Mouse (Mus musculus): ENCODE data around the gene Cfap97d1. TPM values are rescaled to one million over a fixed set of nuclear protein-coding genes. Genes with fewer than 3 reads are reported as not detected.

Cfap97d1 gene
- polyA plus RNA-seq, 1 experiment from 2014 or later = not detected

- 84% methylated on average over 3 of the region's 3 CpGs for WGBS (ENCODE audit: insufficient replicate concordance)
- Histone ChIP-seq H3K4me1 (replicated peaks) (peaks cover 40% of the 10 kb centered on the region), H3K9ac (no peak overlapping the region), H3K27me3 (peaks cover 29% of the 10 kb centered on the region), H3K4me2 (no peak overlapping the region), H3K4me3 (replicated peaks) (no peak overlapping the region), H3K36me3 (no peaks in the 10 kb centered on the region), H3K9me3 (replicated peaks) (no peaks in the 10 kb centered on the region), H3K27ac (no peak overlapping the region)
- ATAC-seq (ENCODE audit: low read depth) (no peak), DNase-seq (no peak)
Observed at GRCm38 (mm10) chr11:101990244-101990643, 6.2 kb downstream of the Cfap97d1 start.

- H3K27ac ChIP-seq = no peak overlapping the region
- H3K4me3 ChIP-seq (replicated peaks) = no peak overlapping the region
- DNase-seq = no peak
- no peak overlapping the region for H3K9ac ChIP-seq
- H3K27me3 ChIP-seq = peaks cover 15% of the 10 kb centered on the region
- H3K4me1 ChIP-seq (replicated peaks) = peaks cover 31% of the 10 kb centered on the region
- WGBS (ENCODE audit: insufficient replicate concordance) = 41% methylated on average over 3 of the region's 3 CpGs
- no peak overlapping the region for H3K4me2 ChIP-seq
- H3K9me3 ChIP-seq (replicated peaks) = no peaks in the 10 kb centered on the region
- no peaks in the 10 kb centered on the region for H3K36me3 ChIP-seq
- no peak for ATAC-seq (ENCODE audit: low read depth)
Observed at GRCm38 (mm10) chr11:101991813-101992212, 7.7 kb downstream of the Cfap97d1 start.

GRCm38 (mm10) chr11:101992411-101992810 lies 8.3 kb downstream of the Cfap97d1 start:
- peaks cover 31% of the 10 kb centered on the region for H3K4me1 ChIP-seq (replicated peaks)
- no peaks in the 10 kb centered on the region for H3K36me3 ChIP-seq
- ATAC-seq (ENCODE audit: low read depth) = no peak
- no peak for DNase-seq
- no peaks in the 10 kb centered on the region for H3K9me3 ChIP-seq (replicated peaks)
- H3K4me3 ChIP-seq (replicated peaks) = no peak overlapping the region
- peaks cover 9% of the 10 kb centered on the region for H3K27me3 ChIP-seq
- H3K9ac ChIP-seq = no peak overlapping the region
- WGBS (ENCODE audit: insufficient replicate concordance) = 76% methylated on average over 7 of the region's 7 CpGs
- no peak overlapping the region for H3K4me2 ChIP-seq
- no peak overlapping the region for H3K27ac ChIP-seq

- H3K27ac ChIP-seq = peak overlapping the region; percentile 75
- H3K36me3 ChIP-seq = no peaks in the 10 kb centered on the region
- no peak overlapping the region; the same call in 1 of the 2 replicates for H3K4me3 ChIP-seq (replicated peaks)
- H3K27me3 ChIP-seq = no peaks in the 10 kb centered on the region
- 25% methylated on average over 8 of the region's 8 CpGs for WGBS (ENCODE audit: insufficient replicate concordance)
- H3K9me3 ChIP-seq (replicated peaks) = no peaks in the 10 kb centered on the region
- H3K9ac ChIP-seq = peak overlapping the region; percentile 34; the same call in 1 of the 2 replicates
- ATAC-seq (ENCODE audit: low read depth) (peak; percentile 94), DNase-seq (peak; percentile 66)
- H3K4me1 ChIP-seq (replicated peaks) = peaks cover 31% of the 10 kb centered on the region
- peak overlapping the region; percentile 50 for H3K4me2 ChIP-seq
Observed at GRCm38 (mm10) chr11:101994100-101994499, 10.0 kb downstream of the Cfap97d1 start.

GRCm38 (mm10) chr11:101995938-101996337 lies 11.9 kb downstream of the Cfap97d1 start:
- no peaks in the 10 kb centered on the region for H3K27me3 ChIP-seq
- no peak overlapping the region for H3K4me3 ChIP-seq (replicated peaks)
- DNase-seq = no peak
- no peaks in the 10 kb centered on the region for H3K36me3 ChIP-seq
- no peaks in the 10 kb centered on the region for H3K9me3 ChIP-seq (replicated peaks)
- no peak overlapping the region for H3K4me2 ChIP-seq
- 84% methylated on average over 7 of the region's 7 CpGs for WGBS (ENCODE audit: insufficient replicate concordance)
- H3K4me1 ChIP-seq (replicated peaks) = peaks cover 31% of the 10 kb centered on the region
- no peak overlapping the region for H3K9ac ChIP-seq
- ATAC-seq (ENCODE audit: low read depth) = no peak
- H3K27ac ChIP-seq = no peak overlapping the region

GRCm38 (mm10) chr11:101998258-101998657 lies 14.2 kb downstream of the Cfap97d1 start:
- Histone ChIP-seq H3K4me3 (replicated peaks) (no peak overlapping the region), H3K9me3 (replicated peaks) (no peaks in the 10 kb centered on the region), H3K9ac (no peak overlapping the region), H3K4me1 (replicated peaks) (peaks cover 18% of the 10 kb centered on the region), H3K27ac (no peak overlapping the region), H3K4me2 (no peak overlapping the region), H3K36me3 (no peaks in the 10 kb centered on the region), H3K27me3 (no peaks in the 10 kb centered on the region)
- DNase-seq (no peak), ATAC-seq (ENCODE audit: low read depth) (no peak)
- 45% methylated on average over 5 of the region's 5 CpGs for WGBS (ENCODE audit: insufficient replicate concordance)

GRCm38 (mm10) chr11:101999466-101999865 lies 15.4 kb downstream of the Cfap97d1 start:
- DNase-seq = no peak
- 56% methylated on average over 4 of the region's 4 CpGs for WGBS (ENCODE audit: insufficient replicate concordance)
- Histone ChIP-seq H3K36me3 (no peaks in the 10 kb centered on the region), H3K4me1 (replicated peaks) (peaks cover 5% of the 10 kb centered on the region; the same call in 1 of the 2 replicates), H3K4me2 (no peak overlapping the region), H3K9ac (no peak overlapping the region), H3K27me3 (no peaks in the 10 kb centered on the region), H3K4me3 (replicated peaks) (no peak overlapping the region), H3K9me3 (replicated peaks) (no peaks in the 10 kb centered on the region), H3K27ac (no peak overlapping the region)
- no peak for ATAC-seq (ENCODE audit: low read depth)

GRCm38 (mm10) chr11:102004251-102004650 lies 20.2 kb downstream of the Cfap97d1 start:
- H3K9ac ChIP-seq = no peak overlapping the region
- H3K9me3 ChIP-seq (replicated peaks) = no peaks in the 10 kb centered on the region
- H3K4me3 ChIP-seq (replicated peaks) = no peak overlapping the region
- ATAC-seq (ENCODE audit: low read depth) (no peak), DNase-seq (no peak)
- H3K4me1 ChIP-seq (replicated peaks) = no peaks in the 10 kb centered on the region; the same call in 1 of the 2 replicates
- no peak overlapping the region for H3K4me2 ChIP-seq
- H3K27me3 ChIP-seq = peaks cover 3% of the 10 kb centered on the region; the same call in 1 of the 2 replicates
- no peak overlapping the region for H3K27ac ChIP-seq
- 74% methylated on average over 8 of the region's 8 CpGs for WGBS (ENCODE audit: insufficient replicate concordance)
- H3K36me3 ChIP-seq = no peaks in the 10 kb centered on the region

GRCm38 (mm10) chr11:102006271-102006670 lies 22.2 kb downstream of the Cfap97d1 start:
- peaks cover 3% of the 10 kb centered on the region; the same call in 1 of the 2 replicates for H3K27me3 ChIP-seq
- DNase-seq (no peak), ATAC-seq (ENCODE audit: low read depth) (no peak)
- no peak overlapping the region for H3K9ac ChIP-seq
- H3K27ac ChIP-seq = no peak overlapping the region
- no peaks in the 10 kb centered on the region; the same call in 1 of the 2 replicates for H3K4me1 ChIP-seq (replicated peaks)
- WGBS (ENCODE audit: insufficient replicate concordance) = 68% methylated on average over 9 of the region's 9 CpGs
- no peak overlapping the region for H3K4me3 ChIP-seq (replicated peaks)
- H3K36me3 ChIP-seq = no peaks in the 10 kb centered on the region
- H3K4me2 ChIP-seq = no peak overlapping the region
- no peaks in the 10 kb centered on the region for H3K9me3 ChIP-seq (replicated peaks)

GRCm38 (mm10) chr11:102006688-102007087 lies 22.6 kb downstream of the Cfap97d1 start:
- ATAC-seq (ENCODE audit: low read depth) (no peak), DNase-seq (no peak)
- no peak overlapping the region for H3K4me3 ChIP-seq (replicated peaks)
- H3K9me3 ChIP-seq (replicated peaks) = no peaks in the 10 kb centered on the region
- H3K27me3 ChIP-seq = peaks cover 3% of the 10 kb centered on the region; the same call in 1 of the 2 replicates
- H3K4me2 ChIP-seq = no peak overlapping the region
- H3K4me1 ChIP-seq (replicated peaks) = no peaks in the 10 kb centered on the region; the same call in 1 of the 2 replicates
- 76% methylated on average over 5 of the region's 5 CpGs for WGBS (ENCODE audit: insufficient replicate concordance)
- H3K9ac ChIP-seq = no peak overlapping the region
- no peaks in the 10 kb centered on the region for H3K36me3 ChIP-seq
- no peak overlapping the region for H3K27ac ChIP-seq

GRCm38 (mm10) chr11:102008372-102008771 lies 24.3 kb downstream of the Cfap97d1 start:
- no peaks in the 10 kb centered on the region for H3K36me3 ChIP-seq
- no peaks in the 10 kb centered on the region; the same call in 1 of the 2 replicates for H3K4me1 ChIP-seq (replicated peaks)
- peaks cover 3% of the 10 kb centered on the region; the same call in 1 of the 2 replicates for H3K27me3 ChIP-seq
- no peak overlapping the region for H3K4me2 ChIP-seq
- no peak overlapping the region for H3K4me3 ChIP-seq (replicated peaks)
- ATAC-seq (ENCODE audit: low read depth) (no peak), DNase-seq (no peak)
- no peak overlapping the region for H3K27ac ChIP-seq
- 73% methylated on average over 8 of the region's 8 CpGs for WGBS (ENCODE audit: insufficient replicate concordance)
- H3K9ac ChIP-seq = no peak overlapping the region
- H3K9me3 ChIP-seq (replicated peaks) = no peaks in the 10 kb centered on the region

- Histone ChIP-seq H3K4me2 (no peak overlapping the region), H3K36me3 (no peaks in the 10 kb centered on the region), H3K9me3 (replicated peaks) (no peaks in the 10 kb centered on the region), H3K4me1 (replicated peaks) (no peaks in the 10 kb centered on the region; the same call in 1 of the 2 replicates), H3K27ac (no peak overlapping the region), H3K9ac (no peak overlapping the region), H3K27me3 (peaks cover 3% of the 10 kb centered on the region; the same call in 1 of the 2 replicates), H3K4me3 (replicated peaks) (no peak overlapping the region)
- ATAC-seq (ENCODE audit: low read depth) (no peak), DNase-seq (no peak)
- WGBS (ENCODE audit: insufficient replicate concordance) = 54% methylated on average over 15 of the region's 15 CpGs
Observed at GRCm38 (mm10) chr11:102008954-102009637, 25.0 kb downstream of the Cfap97d1 start.
